Mouse (Mus musculus): ENCODE results near the gene Pou6f1. TPM values are rescaled to one million over a fixed set of nuclear protein-coding genes. Genes with fewer than 3 reads are reported as not detected.

Gene Pou6f1
- polyA plus RNA-seq, 1 experiment from 2014 or later: 2.6 TPM

GRCm38 (mm10) chr15:100573946-100574345 lies 25.8 kb downstream of the Pou6f1 start:
- Histone ChIP-seq H3K27me3 (ENCODE audit: control insufficient read depth, insufficient read depth, low read length) (no peaks in the 10 kb centered on the region), H3K9me3 (ENCODE audit: control insufficient read depth, low read length) (no peaks in the 10 kb centered on the region), H3K9ac (ENCODE audit: low read length) (no peak overlapping the region), H3K4me3 (ENCODE audit: low read depth, low read length) (no peak overlapping the region), H3K27ac (replicated peaks) (peak overlapping the region; percentile 61), H3K4me1 (replicated peaks; ENCODE audit: control insufficient read depth, insufficient read depth) (peaks cover 3% of the 10 kb centered on the region; the same call in 1 of the 2 replicates), H3K36me3 (ENCODE audit: control insufficient read depth, insufficient read depth, low read length) (no peaks in the 10 kb centered on the region), H3K4me2 (replicated peaks; ENCODE audit: low read depth) (no peak overlapping the region)
- DNase-seq (ENCODE audit: low spot score) (no peak), ATAC-seq (ENCODE audit: low FRiP score, low TSS enrichment) (peak; percentile 46; the same call in 1 of the 2 replicates)
- TF ChIP-seq EP300 (optimal IDR thresholded peaks at IDR 0.05) (no peak), CTCF (IDR thresholded peaks at IDR 0.05; ENCODE audit: low read depth) (no peak)
- 18% methylated on average over 6 of the region's 6 CpGs for WGBS

GRCm38 (mm10) chr15:100569239-100569638 lies 30.5 kb downstream of the Pou6f1 start:
- H3K4me1 ChIP-seq (replicated peaks; ENCODE audit: control insufficient read depth, insufficient read depth): no peaks in the 10 kb centered on the region
- no peak overlapping the region for H3K27ac ChIP-seq (replicated peaks)
- no peak overlapping the region for H3K9ac ChIP-seq (ENCODE audit: low read length)
- no peak overlapping the region for H3K4me2 ChIP-seq (replicated peaks; ENCODE audit: low read depth)
- H3K36me3 ChIP-seq (ENCODE audit: control insufficient read depth, insufficient read depth, low read length): no peaks in the 10 kb centered on the region
- DNase-seq (ENCODE audit: low spot score): no peak
- H3K27me3 ChIP-seq (ENCODE audit: control insufficient read depth, insufficient read depth, low read length): no peaks in the 10 kb centered on the region
- no peak for ATAC-seq (ENCODE audit: low FRiP score, low TSS enrichment)
- no peak for TF ChIP-seq EP300 (optimal IDR thresholded peaks at IDR 0.05)
- TF ChIP-seq CTCF (IDR thresholded peaks at IDR 0.05; ENCODE audit: low read depth): no peak
- 76% methylated on average over 3 of the region's 3 CpGs for WGBS
- H3K4me3 ChIP-seq (ENCODE audit: low read depth, low read length): no peak overlapping the region
- no peaks in the 10 kb centered on the region for H3K9me3 ChIP-seq (ENCODE audit: control insufficient read depth, low read length)

- H3K9ac ChIP-seq (ENCODE audit: low read length): no peak overlapping the region
- ATAC-seq (ENCODE audit: low FRiP score, low TSS enrichment): no peak
- WGBS: 53% methylated on average over 2 of the region's 2 CpGs
- no peak overlapping the region for H3K4me2 ChIP-seq (replicated peaks; ENCODE audit: low read depth)
- H3K4me1 ChIP-seq (replicated peaks; ENCODE audit: control insufficient read depth, insufficient read depth): no peaks in the 10 kb centered on the region
- no peak for DNase-seq (ENCODE audit: low spot score)
- no peak overlapping the region for H3K27ac ChIP-seq (replicated peaks)
- H3K4me3 ChIP-seq (ENCODE audit: low read depth, low read length): no peak overlapping the region
- TF ChIP-seq CTCF (IDR thresholded peaks at IDR 0.05; ENCODE audit: low read depth): no peak
- no peak for TF ChIP-seq EP300 (optimal IDR thresholded peaks at IDR 0.05)
- no peaks in the 10 kb centered on the region for H3K36me3 ChIP-seq (ENCODE audit: control insufficient read depth, insufficient read depth, low read length)
- H3K9me3 ChIP-seq (ENCODE audit: control insufficient read depth, low read length): no peaks in the 10 kb centered on the region
- no peaks in the 10 kb centered on the region for H3K27me3 ChIP-seq (ENCODE audit: control insufficient read depth, insufficient read depth, low read length)
These were observed 33.3 kb downstream of the Pou6f1 start for GRCm38 (mm10) chr15:100566531-100566930.

GRCm38 (mm10) chr15:100557705-100558433 lies 41.9 kb downstream of the Pou6f1 start:
- no peak overlapping the region for H3K4me3 ChIP-seq (ENCODE audit: low read depth, low read length)
- no peaks in the 10 kb centered on the region for H3K36me3 ChIP-seq (ENCODE audit: control insufficient read depth, insufficient read depth, low read length)
- no peak overlapping the region for H3K9ac ChIP-seq (ENCODE audit: low read length)
- no peak overlapping the region for H3K4me2 ChIP-seq (replicated peaks; ENCODE audit: low read depth)
- no peak for ATAC-seq (ENCODE audit: low FRiP score, low TSS enrichment)
- H3K27ac ChIP-seq (replicated peaks): no peak overlapping the region
- WGBS: 66% methylated on average over 5 of the region's 5 CpGs
- no peak for DNase-seq (ENCODE audit: low spot score)
- TF ChIP-seq EP300 (optimal IDR thresholded peaks at IDR 0.05) (no peak), CTCF (IDR thresholded peaks at IDR 0.05; ENCODE audit: low read depth) (no peak)
- H3K27me3 ChIP-seq (ENCODE audit: control insufficient read depth, insufficient read depth, low read length): no peaks in the 10 kb centered on the region
- H3K4me1 ChIP-seq (replicated peaks; ENCODE audit: control insufficient read depth, insufficient read depth): no peaks in the 10 kb centered on the region
- no peaks in the 10 kb centered on the region for H3K9me3 ChIP-seq (ENCODE audit: control insufficient read depth, low read length)

- Histone ChIP-seq H3K9ac (ENCODE audit: low read length) (no peak overlapping the region), H3K27me3 (ENCODE audit: control insufficient read depth, insufficient read depth, low read length) (no peaks in the 10 kb centered on the region), H3K36me3 (ENCODE audit: control insufficient read depth, insufficient read depth, low read length) (no peaks in the 10 kb centered on the region), H3K4me2 (replicated peaks; ENCODE audit: low read depth) (no peak overlapping the region), H3K9me3 (ENCODE audit: control insufficient read depth, low read length) (no peaks in the 10 kb centered on the region), H3K27ac (replicated peaks) (no peak overlapping the region), H3K4me1 (replicated peaks; ENCODE audit: control insufficient read depth, insufficient read depth) (no peaks in the 10 kb centered on the region; the same call in 1 of the 2 replicates), H3K4me3 (ENCODE audit: low read depth, low read length) (no peak overlapping the region)
- ATAC-seq (ENCODE audit: low FRiP score, low TSS enrichment) (no peak), DNase-seq (ENCODE audit: low spot score) (no peak)
- WGBS: 72% methylated on average over 9 of the region's 9 CpGs
- TF ChIP-seq CTCF (IDR thresholded peaks at IDR 0.05; ENCODE audit: low read depth): no peak
- TF ChIP-seq EP300 (optimal IDR thresholded peaks at IDR 0.05): no peak
These were observed 43.4 kb downstream of the Pou6f1 start for GRCm38 (mm10) chr15:100556378-100556777.

- WGBS: 84% methylated on average over 5 of the region's 5 CpGs
- ATAC-seq (ENCODE audit: low FRiP score, low TSS enrichment) (no peak), DNase-seq (ENCODE audit: low spot score) (no peak)
- H3K27me3 ChIP-seq (ENCODE audit: control insufficient read depth, insufficient read depth, low read length): no peaks in the 10 kb centered on the region
- no peak overlapping the region for H3K4me3 ChIP-seq (ENCODE audit: low read depth, low read length)
- peaks cover 1% of the 10 kb centered on the region for H3K4me1 ChIP-seq (replicated peaks; ENCODE audit: control insufficient read depth, insufficient read depth)
- no peaks in the 10 kb centered on the region for H3K9me3 ChIP-seq (ENCODE audit: control insufficient read depth, low read length)
- no peak for TF ChIP-seq CTCF (IDR thresholded peaks at IDR 0.05; ENCODE audit: low read depth)
- no peak for TF ChIP-seq EP300 (optimal IDR thresholded peaks at IDR 0.05)
- no peak overlapping the region for H3K4me2 ChIP-seq (replicated peaks; ENCODE audit: low read depth)
- H3K9ac ChIP-seq (ENCODE audit: low read length): no peak overlapping the region
- H3K27ac ChIP-seq (replicated peaks): no peak overlapping the region
- H3K36me3 ChIP-seq (ENCODE audit: control insufficient read depth, insufficient read depth, low read length): no peaks in the 10 kb centered on the region
These were observed 43.8 kb downstream of the Pou6f1 start for GRCm38 (mm10) chr15:100555965-100556364.

Measured in stomach, postnatal 0 days (tissue).